Mouse (Mus musculus) spleen, adult 18-20 months (tissue): ENCODE data around the gene Gm4767.
"Not testable (repeated sequence)": the region's sequence is repeated elsewhere in the genome, so short reads cannot be mapped to it uniquely, and the experiment has no call there.

Experiments
- DNase-seq, 2 experiments: peaks; one replicate each; pipeline ENCODE4 v3.0.0; 2022; ENCODE audit warnings: mixed read lengths in 2 of 2

Gm4767 gene

GRCm38 (mm10) chr10:81811899-81812298, at the start of gene Gm4767:
Gene Gm4767, plus strand, starts transcription at chr10:81812186.
- DNase-seq, result not testable (repeated sequence)

GRCm38 (mm10) chr10:81770506-81771403, 41.2 kb upstream of the Gm4767 start, which contains the start of gene Gm3055:
Gene Gm3055, minus strand, starts transcription at chr10:81771161.
- DNase-seq, result not testable (repeated sequence)

- not testable (repeated sequence) for DNase-seq
Measured at GRCm38 (mm10) chr10:81771404-81771777, 40.6 kb upstream of the Gm4767 start.

GRCm38 (mm10) chr10:81846219-81846618, 34.2 kb downstream of the Gm4767 start:
- DNase-seq, result not testable (repeated sequence)

GRCm38 (mm10) chr10:81863409-81864407, 51.7 kb downstream of the Gm4767 start, which contains the start of gene Gm32687:
Gene Gm32687, plus strand, starts transcription at chr10:81863934.
- peak; percentile 1 to 3 for DNase-seq
